Mouse (Mus musculus) CH12F3 (cell line): ENCODE results near the gene Pard6b.

ENCODE experiments used
- in situ Hi-C: fragments of 300-500 bp; cut with MboI; formaldehyde crosslinking; loops from 2 replicates; pipeline ENCODE4 v1.14.3; 2020; ENCODE audit warnings: low sequenced_read_pairs

Pard6b gene

GRCm38 (mm10) chr2:168059200-168059790 lies 21.5 kb upstream of the Pard6b start:
- in situ Hi-C loops = no loop called here

GRCm38 (mm10) chr2:168063712-168064111 lies 17.1 kb upstream of the Pard6b start:
- in situ Hi-C loops = no loop called here

DNA sequence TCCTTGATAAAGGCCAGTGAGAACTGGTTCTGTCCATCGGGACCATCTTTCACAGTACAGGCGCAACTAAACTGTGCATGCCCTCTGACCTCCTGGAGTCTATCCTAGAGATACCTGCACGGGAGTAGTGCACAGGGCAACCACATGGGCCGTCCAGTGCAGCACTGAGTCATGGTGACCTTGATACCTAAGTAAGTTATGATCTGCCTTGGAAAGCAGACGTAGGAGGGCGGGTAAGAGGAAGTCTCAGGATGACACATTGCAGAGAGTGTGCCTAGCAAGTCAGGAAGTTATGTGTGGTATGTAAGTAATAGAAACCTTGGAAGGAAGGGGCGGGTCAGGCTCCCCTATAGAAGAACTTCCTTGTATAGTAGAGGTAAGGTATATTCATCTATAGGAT lies 15.3 kb upstream of the Pard6b start:
- in situ Hi-C loops = no loop called here

GRCm38 (mm10) chr2:168066783-168067182 lies 14.0 kb upstream of the Pard6b start:
- in situ Hi-C loops = no loop called here

- in situ Hi-C loops = no loop called here
These were observed 10.4 kb upstream of the Pard6b start for GRCm38 (mm10) chr2:168070425-168070824.

DNA sequence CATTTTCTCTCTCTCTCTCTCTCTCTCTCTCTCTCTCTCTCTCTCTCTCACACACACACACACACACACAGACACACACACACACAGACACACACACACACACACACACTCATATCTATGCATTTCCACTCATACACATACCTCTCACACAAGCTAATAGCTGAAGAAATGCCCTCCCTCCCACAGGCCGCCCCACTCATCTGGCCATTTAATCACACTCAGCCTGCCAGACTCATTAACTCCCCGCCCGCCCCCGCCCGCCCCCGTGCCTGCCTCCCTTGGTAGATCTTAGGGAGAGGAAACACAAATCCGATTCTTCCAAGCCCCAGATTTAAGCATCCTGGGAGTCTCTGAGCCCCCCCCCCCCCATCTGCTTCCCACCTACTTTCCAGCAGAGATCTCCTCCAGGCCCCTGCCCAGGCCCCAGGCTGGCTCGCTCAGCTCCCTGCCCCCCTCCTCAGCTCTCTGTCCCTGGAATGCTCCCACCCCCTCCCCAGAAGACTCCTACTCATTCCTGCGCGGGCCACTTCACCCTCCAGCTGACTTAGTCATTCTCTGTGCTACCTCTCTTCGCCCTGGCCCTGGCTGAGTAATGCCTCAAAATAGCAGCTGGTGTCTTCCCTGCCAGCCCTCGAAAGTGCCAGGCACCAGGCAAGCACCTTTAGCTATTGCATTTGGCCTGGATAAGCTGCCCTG lies 8.2 kb upstream of the Pard6b start:
- in situ Hi-C loops = no loop called here

DNA sequence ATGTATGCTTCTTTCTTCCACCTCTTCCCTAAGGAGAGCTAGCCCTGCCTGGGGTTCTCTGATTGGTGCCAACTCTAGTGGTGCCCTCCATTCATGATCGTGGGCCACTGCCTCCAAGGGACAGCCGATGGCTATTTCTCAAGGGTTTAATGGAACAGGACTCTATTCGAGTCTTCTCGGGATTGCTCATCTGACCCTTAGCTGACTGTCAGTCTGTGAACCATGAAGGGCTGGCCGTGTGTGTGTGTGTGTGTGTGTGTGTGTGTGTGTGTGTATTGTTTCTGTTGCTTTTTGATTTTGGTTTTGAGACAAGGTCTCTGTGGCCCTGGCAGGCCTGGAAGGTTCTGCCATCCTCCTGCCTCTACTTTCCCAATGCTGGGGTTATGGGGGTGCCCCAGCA lies 7.1 kb upstream of the Pard6b start:
- in situ Hi-C loops = no loop called here

GRCm38 (mm10) chr2:168074457-168074856 lies 6.3 kb upstream of the Pard6b start:
- in situ Hi-C loops = no loop called here

- in situ Hi-C loops = no loop called here
These were observed 3.8 kb upstream of the Pard6b start for GRCm38 (mm10) chr2:168076840-168077576.

DNA sequence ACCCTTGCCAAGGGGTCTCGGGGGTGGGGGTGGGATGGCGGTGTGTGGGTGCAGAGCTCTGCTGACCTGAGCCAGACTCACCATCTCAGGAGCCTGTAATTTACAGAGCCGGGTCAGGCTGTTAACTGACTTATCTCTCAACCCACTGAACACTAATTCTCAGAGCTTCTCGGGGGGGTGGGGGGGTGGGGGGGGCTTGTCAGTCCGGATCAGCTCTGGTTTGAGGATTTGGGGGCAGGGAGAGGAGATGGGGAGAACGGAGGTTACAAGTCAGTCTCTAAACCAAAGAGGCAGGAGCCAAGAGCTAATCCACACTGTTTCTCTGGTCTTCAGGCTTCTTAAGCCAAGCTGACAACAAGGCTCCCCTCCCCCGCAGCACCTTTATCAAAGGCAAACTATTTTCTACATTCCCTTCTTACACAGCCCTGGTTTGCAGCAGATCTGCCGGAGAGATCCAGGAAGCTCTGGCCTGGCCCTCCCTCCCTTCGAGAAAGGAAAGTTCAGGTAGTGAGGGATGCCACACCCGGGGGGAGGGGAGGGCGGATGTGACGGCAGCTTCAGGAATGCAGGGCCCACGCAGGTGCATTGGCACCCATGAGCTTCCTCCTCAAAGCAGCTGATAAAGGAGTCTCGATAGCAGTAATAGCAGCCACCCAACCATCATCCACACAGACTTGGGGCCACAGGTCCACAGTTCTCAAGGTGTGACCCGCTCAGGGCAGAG lies 2.5 kb upstream of the Pard6b start:
- in situ Hi-C loops = no loop called here

GRCm38 (mm10) chr2:168081299-168081932 lies 612 bp downstream of the Pard6b start:
- in situ Hi-C loops = no loop called here

DNA sequence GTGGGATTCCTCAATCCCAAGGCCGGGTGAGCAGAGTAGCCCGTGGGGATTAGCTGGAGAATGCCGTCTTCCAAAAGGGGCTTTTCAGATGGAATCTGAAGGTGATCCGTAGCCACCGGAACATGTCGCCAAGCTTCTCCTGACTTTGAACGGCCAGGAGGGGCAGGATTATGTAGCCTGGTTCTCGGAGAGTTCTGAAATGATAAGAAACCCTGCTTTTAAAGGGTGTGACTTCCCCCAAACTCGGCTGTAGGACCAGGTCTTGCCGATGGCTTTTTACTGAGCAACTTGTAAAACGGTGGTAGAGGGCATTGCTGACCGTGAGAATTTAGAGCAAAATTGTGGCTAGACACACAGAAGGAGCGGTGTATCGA lies 1.1 kb downstream of the Pard6b start:
- in situ Hi-C loops = no loop called here

DNA sequence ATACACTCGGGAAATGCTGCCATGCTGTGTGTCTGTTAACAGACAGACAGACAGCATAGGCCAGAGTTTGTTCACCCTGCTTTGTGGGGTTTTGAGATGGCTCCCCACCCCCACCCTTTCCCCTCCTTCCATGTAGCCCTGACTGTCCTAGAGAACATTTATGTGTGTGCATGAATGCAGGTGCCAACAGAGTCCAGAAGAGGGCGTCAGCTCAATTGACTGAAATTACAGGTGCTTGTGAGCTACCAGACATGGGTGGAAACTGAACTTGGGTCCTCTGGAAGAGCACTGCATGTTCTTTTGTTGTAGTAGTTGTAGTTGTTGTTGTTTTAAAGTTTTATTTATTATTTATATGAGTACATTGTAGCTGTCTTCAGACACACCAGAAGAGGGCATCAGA lies 2.8 kb downstream of the Pard6b start:
- in situ Hi-C loops = no loop called here

GRCm38 (mm10) chr2:168084228-168084627 lies 3.4 kb downstream of the Pard6b start:
- in situ Hi-C loops = no loop called here

GRCm38 (mm10) chr2:168085621-168086265 lies 4.9 kb downstream of the Pard6b start:
- in situ Hi-C loops = no loop called here

DNA sequence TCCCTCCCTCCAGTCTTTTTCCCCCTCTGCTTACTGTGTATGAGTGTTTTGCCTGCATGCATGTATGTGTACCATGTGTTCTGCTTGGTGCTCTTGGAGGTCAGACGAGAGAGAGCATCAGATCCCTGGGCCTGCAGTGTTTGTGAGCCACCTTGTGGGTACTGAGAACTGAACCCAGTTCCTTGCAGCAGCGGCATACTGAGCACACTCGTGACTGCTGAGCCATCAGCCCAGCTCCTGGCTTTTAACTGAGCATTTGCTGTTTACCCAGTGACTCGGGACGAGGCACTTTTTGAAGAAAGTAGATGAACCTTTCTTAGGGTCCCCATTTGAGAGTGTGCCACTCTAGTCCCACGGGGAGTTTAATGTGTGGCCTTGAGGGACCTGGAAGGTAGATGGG lies 5.5 kb downstream of the Pard6b start:
- in situ Hi-C loops = no loop called here

DNA sequence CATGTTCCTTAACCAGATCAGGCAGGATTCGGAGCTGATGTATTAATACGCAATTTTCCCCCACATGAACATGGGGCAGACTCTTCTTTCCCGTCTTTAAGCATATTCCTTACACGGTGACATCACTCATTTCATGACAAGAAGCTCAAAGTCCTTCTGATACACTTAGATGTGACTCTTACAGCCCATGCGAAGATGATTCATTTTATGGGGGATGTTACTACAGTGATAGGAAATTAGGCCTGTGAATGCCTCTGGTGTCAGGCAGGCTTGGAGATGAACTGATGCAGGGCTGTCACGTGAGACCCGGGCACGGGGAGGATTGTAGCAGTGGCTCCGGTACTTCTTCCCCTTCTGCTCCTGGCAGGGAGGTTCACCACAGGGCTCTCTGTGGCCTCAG lies 6.0 kb downstream of the Pard6b start:
- in situ Hi-C loops = no loop called here

- in situ Hi-C loops = no loop called here
These were observed 10.8 kb downstream of the Pard6b start for GRCm38 (mm10) chr2:168091560-168091959.

DNA sequence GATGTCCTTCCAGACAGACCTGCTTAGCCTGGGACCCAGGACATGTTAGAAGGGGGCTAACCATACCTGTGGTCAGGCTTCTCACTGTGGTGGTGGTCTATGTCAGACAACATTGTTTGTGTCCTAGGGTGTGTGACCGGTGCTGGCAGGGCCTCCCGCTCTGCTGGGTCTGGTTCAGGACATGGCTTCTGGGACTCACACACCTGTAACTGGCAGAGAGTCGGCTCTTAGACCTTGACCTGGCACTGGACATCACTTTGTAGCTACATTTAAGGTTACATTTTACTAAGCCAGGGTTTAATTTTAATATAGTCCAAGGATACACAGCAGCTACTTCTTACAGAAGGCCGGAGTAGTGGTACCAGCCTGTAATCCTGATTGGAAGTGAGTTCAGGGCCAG lies 12.3 kb downstream of the Pard6b start:
- in situ Hi-C loops = no loop called here

- in situ Hi-C loops = no loop called here
These were observed 14.3 kb downstream of the Pard6b start for GRCm38 (mm10) chr2:168095077-168095476.

DNA sequence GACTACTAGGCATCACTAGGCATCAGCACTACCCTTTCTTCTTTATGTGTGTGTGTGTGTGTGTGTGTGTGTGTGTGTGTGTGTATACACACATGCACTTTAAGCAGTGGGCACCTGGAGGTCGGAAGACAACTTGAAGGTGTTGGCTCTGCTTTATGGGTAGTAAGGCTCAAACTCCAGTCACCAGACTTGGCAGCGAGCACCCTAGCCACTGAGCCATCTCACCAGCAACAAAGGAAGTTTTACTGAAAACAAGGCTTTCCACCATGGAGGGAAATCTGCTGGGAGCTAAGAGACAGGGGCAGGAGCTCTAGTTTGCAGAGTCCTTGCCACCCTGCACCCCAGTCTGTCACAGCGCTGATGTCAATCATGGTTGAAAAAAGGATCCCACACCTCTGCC lies 15.7 kb downstream of the Pard6b start:
- in situ Hi-C loops = no loop called here
